In the genomic region with DNA sequence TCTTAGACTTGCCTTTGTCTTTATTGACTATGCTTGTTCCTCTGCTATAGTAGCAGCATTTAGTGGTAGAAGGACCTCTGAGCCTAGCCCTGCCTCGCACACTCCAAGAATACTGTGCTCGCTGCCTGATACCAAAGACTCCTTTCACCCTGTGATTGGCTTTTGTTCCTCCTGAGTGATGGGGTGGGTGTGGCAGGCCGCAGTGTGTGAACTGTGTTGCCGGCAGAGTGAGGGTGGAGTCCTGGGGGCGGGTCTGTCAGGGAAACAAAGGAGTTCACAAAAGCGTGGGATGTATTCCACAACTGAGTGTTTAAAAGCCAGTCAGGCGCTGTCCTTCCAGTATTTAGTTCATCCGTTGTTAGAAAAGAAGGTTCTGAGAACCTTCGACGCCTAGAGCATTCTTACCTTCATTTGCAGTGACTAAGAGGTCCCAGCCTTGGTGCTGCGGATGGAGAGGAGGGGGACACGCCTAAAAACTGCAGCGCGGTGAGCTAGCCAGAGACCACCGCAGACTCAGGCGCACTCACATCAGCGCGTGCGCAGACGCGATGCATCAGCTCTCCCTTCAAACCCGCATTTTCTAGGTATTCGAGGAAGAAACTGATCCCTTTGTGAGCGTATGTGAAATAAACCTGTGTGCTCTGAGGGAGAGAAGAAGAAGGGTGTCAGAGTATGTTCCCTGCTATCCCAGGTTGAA, we compare ENCODE assay signal across 8 mouse cellular contexts. TPM values are rescaled to one million over a fixed set of nuclear protein-coding genes. Genes with fewer than 3 reads are reported as not detected.
DNase-seq lines count a peak whose midpoint lies in the region; ATAC-seq and TF ChIP-seq lines count a peak whose summit lies in the region.

No protein-coding gene starts in this region.

- no peaks in the 10 kb centered on the region for H3K36me3 ChIP-seq in spleen, adult 2 months (ENCODE audit: control insufficient read depth, insufficient read depth, low read length)
- H3K36me3 ChIP-seq in heart, embryonic 13.5 days = peaks cover 13% of the 10 kb centered on the region
- no peaks in the 10 kb centered on the region for H3K36me3 ChIP-seq in stomach, embryonic 14.5 days (ENCODE audit: control insufficient read depth, insufficient read depth, low read length)

- no peak overlapping the region for H3K27ac ChIP-seq in spleen, adult 2 months (ENCODE audit: insufficient read depth, low read length)
- H3K27ac ChIP-seq in heart, embryonic 13.5 days (replicated peaks) = peak overlapping the region; percentile 94
- peak overlapping the region; percentile 74 for H3K27ac ChIP-seq in stomach, embryonic 14.5 days (ENCODE audit: low read length)

- no peak for TF ChIP-seq POLR2A in spleen, adult 2 months (IDR thresholded peaks at IDR 0.05; ENCODE audit: low read depth, low read length)

- H3K4me1 ChIP-seq in spleen, adult 2 months (ENCODE audit: control insufficient read depth, insufficient read depth, insufficient read length) = peaks cover 10% of the 10 kb centered on the region; the same call in 1 of the 2 replicates
- peaks cover 50% of the 10 kb centered on the region for H3K4me1 ChIP-seq in heart, embryonic 13.5 days
- H3K4me1 ChIP-seq in stomach, embryonic 14.5 days (ENCODE audit: control insufficient read depth, insufficient read depth, low read length) = peaks cover 11% of the 10 kb centered on the region

- ATAC-seq in heart, embryonic 13.5 days (ENCODE audit: extremely low read depth, insufficient number of reproducible peaks, low FRiP score, low TSS enrichment) = peak; percentile 47; the same call in 1 of the 2 replicates
- ATAC-seq in stomach, embryonic 14.5 days (ENCODE audit: insufficient number of reproducible peaks, insufficient read depth, low FRiP score, low read depth) = peak; percentile 26

- H3K9me3 ChIP-seq in heart, embryonic 13.5 days = no peaks in the 10 kb centered on the region
- no peaks in the 10 kb centered on the region for H3K9me3 ChIP-seq in stomach, embryonic 14.5 days (ENCODE audit: control insufficient read depth, low read depth, low read length)

- H3K9ac ChIP-seq in heart, embryonic 13.5 days = peak overlapping the region; percentile 87
- peak overlapping the region; percentile 49; the same call in 1 of the 2 replicates for H3K9ac ChIP-seq in stomach, embryonic 14.5 days (replicated peaks; ENCODE audit: low read depth, low read length)

- H3K4me3 ChIP-seq in spleen, adult 2 months (ENCODE audit: extremely low read depth, insufficient read depth, insufficient read length) = peak overlapping the region; percentile 66
- peak overlapping the region; percentile 77 for H3K4me3 ChIP-seq in heart, embryonic 13.5 days
- peak overlapping the region; percentile 70 for H3K4me3 ChIP-seq in stomach, embryonic 14.5 days (ENCODE audit: low read depth, low read length)

- DNase-seq in spleen, adult 2 months (ENCODE audit: low read depth in 1 of 2, low spot score in 2 of 2) = no peak
- no peak for DNase-seq in spleen, adult 12 weeks (ENCODE audit: low spot score)
- peak; percentile 89 for DNase-seq in embryo, embryonic 11 days
- DNase-seq in layer of hippocampus, adult 9-11 months = peak; percentile 56
- DNase-seq in lung, postnatal 4 days = peak; percentile 64 to 74
- no peak for DNase-seq in urinary bladder, postnatal 25 days (ENCODE audit: low spot score)

- 1% methylated on average over 24 of the region's 24 CpGs for WGBS in spleen, adult 2 months
- WGBS in heart, embryonic 13.5 days = under 1% methylated on average over 24 of the region's 24 CpGs
- WGBS in stomach, embryonic 14.5 days = under 1% methylated on average over 24 of the region's 24 CpGs

- peak overlapping the region; percentile 86 for H3K4me2 ChIP-seq in heart, embryonic 13.5 days
- peak overlapping the region; percentile 76 for H3K4me2 ChIP-seq in stomach, embryonic 14.5 days (replicated peaks; ENCODE audit: low read depth, low read length)

- H3K27me3 ChIP-seq in spleen, adult 2 months (ENCODE audit: control insufficient read depth, insufficient read depth, low read length) = peaks cover 3% of the 10 kb centered on the region
- peaks cover 32% of the 10 kb centered on the region for H3K27me3 ChIP-seq in heart, embryonic 13.5 days (replicated peaks)
- no peaks in the 10 kb centered on the region for H3K27me3 ChIP-seq in stomach, embryonic 14.5 days (ENCODE audit: control insufficient read depth, insufficient read depth, low read length)

- TF ChIP-seq CTCF in spleen, adult 2 months (IDR thresholded peaks at IDR 0.05; ENCODE audit: extremely low read depth, insufficient read depth, insufficient read length, insufficient replicate concordance) = no peak

RNA-seq across cellular contexts. Expression of a gene that starts 0.9 kb away (rescaled TPM):
- polyA plus RNA-seq in spleen, adult 2 months (2012; rRNA removed) = 15.1 and 18.3 TPM in 2 replicates
- 36.7 and 40.0 TPM in 2 replicates for polyA plus RNA-seq in heart, embryonic 13.5 days (2015; fragmentation: Nextera tagmentation; extraction: Ambion mirVana)
- 32.1 and 34.2 TPM in 2 replicates for polyA plus RNA-seq in stomach, embryonic 14.5 days (2014; fragmentation: Nextera tagmentation; extraction: Ambion mirVana)

RNA-seq across cellular contexts. Expression of a gene that starts 31.6 kb away (rescaled TPM):
- polyA plus RNA-seq in spleen, adult 2 months (2012; rRNA removed) = 104 and 206 TPM in 2 replicates
- 65.3 and 81.5 TPM in 2 replicates for polyA plus RNA-seq in heart, embryonic 13.5 days (2015; fragmentation: Nextera tagmentation; extraction: Ambion mirVana)
- 84.8 and 86.6 TPM in 2 replicates for polyA plus RNA-seq in stomach, embryonic 14.5 days (2014; fragmentation: Nextera tagmentation; extraction: Ambion mirVana)

RNA-seq across cellular contexts. Expression of a gene that starts 53.4 kb away (rescaled TPM):
- polyA plus RNA-seq in spleen, adult 2 months (2012; rRNA removed) = 89.5 and 113 TPM in 2 replicates
- polyA plus RNA-seq in heart, embryonic 13.5 days (2015; fragmentation: Nextera tagmentation; extraction: Ambion mirVana) = 140 and 144 TPM in 2 replicates
- polyA plus RNA-seq in stomach, embryonic 14.5 days (2014; fragmentation: Nextera tagmentation; extraction: Ambion mirVana) = 213 and 217 TPM in 2 replicates

Comparison
In these comparisons a context has a peak if more than half of its experiments do, and no peak if none do; other contexts are left out.
1. DNase-seq: peak in embryo, embryonic 11 days (single experiment), layer of hippocampus, adult 9-11 months (single experiment) and lung, postnatal 4 days (2 of 2); none in spleen, adult 2 months (0 of 2), spleen, adult 12 weeks (single experiment) and urinary bladder, postnatal 25 days (single experiment).
2. Peak in every context shown above with its lines, with median percentiles within 50 percentile points of each other: H3K4me3 ChIP-seq.